Mouse (Mus musculus): ENCODE data around the gene Boll.

The Boll gene

DNA sequence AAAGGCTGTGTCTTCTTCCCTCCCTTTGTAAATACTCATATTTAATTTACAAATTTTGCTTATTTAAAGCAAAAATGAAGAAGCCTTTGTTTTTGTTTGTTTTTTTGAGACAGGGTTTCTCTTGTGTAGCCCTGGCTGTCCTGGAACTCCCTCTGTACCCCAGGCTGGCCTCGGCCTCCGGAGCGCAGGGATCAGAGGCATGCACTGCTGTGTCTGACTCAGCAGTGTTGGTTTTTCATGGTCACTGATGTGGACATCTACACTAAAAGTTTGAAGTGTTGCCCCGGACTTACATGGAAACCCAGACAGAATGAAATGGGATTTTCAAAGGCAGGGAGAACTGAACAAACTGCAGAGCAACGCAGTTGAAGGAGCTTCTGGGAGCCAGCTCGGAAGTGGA is 155.7 kb downstream of the Boll start:
- no peak for DNase-seq (ENCODE audit: low read depth, low spot score)

DNA sequence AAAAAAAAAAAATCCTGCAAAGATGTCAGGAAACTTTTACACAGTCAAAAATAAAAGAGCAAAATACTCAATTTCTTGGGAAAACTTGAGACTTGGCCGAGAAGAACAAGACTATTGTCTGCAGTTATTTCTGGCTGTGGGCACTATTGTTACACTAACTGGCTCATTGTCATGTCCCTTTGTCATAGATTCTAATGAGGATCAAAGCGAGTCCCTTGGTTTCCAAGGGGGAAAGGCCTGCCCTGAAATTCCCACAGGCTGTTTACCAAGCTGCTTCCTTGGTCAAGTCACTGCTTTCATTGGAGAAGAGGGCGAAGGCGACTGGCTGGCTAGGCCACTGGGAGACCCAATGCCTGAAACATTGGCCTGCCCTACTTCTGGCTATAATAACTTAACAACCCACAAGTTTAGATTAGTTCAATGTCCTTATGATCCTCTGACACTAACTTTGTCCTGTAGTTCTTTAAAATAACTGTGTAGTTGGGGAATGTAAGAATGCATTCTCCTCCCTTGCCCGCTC is 157.4 kb downstream of the Boll start:
- DNase-seq (ENCODE audit: low read depth, low spot score) = no peak

DNA sequence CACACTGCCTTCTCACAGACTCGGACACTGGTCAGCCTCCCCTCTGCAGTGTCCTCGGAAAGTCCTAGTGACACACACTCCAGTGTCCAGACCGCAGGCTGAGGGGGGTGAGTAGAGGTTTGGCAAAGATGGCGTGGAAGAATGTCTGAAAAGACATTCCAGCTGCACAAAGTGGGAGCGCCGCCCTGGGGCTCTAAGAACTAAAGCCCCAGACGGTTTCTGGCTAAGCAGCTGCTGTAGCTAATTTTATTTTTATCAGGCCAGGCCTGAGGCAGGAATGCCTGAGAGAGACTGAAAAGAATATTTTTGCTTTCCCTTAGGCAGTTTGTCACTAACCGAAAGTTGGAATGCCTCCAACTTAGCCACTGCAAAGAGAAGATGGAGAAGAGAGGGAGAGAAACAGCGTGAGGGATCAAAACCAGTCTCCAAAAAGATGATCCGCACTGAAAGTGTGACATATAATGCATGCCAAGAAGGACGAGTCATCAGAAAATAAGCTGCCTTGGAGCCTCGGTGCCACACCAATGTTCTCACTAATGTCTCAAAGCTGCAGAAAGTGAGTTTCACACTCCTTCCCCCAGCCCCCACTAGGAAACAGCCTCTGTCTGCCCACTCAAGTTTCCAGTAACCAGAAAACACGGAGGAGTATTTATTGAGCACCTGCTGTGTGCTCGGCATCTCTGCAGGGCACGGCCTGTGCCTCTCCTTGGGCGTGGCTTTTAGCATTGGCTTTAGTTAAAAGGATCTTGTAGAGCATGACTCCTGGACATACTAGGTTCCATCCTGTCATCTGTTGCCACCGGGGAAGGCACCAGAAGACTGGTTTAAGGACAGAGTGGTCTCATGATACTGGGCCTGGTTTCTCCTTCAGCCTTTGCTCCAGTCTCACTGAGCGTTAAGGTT is 161.2 kb downstream of the Boll start:
- no peak for DNase-seq (ENCODE audit: low read depth, low spot score)

DNA sequence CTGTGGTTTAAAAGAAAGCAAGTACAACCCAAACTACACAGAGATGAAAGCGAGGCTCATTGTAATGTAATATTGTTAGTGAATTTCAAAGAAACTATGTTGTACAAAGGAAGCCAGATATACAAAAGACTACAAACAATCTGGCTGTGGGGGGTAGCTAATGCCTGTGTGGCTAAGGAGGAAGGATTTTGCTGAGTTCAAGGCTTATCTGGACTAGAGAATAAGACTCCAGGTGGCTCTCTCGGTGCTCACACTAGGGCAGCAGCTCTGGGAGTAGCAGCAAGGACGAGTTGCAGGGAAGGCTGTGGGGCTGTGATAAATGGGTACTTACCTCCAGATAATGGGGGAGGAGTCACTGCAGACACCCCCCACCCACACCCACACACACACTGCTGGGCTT is 164.6 kb downstream of the Boll start:
- no peak for DNase-seq (ENCODE audit: low read depth, low spot score)
